Mouse (Mus musculus): ENCODE measurements around the gene Ccdc148. TPM values are rescaled to one million over a fixed set of nuclear protein-coding genes. Genes with fewer than 3 reads are reported as not detected.
A peak's percentile ranks its signal among the peaks of the same experiment; 100 is the strongest.

Ccdc148 gene
- total RNA-seq, 2 experiments from 2014 or later, result 12.6 to 13.8 TPM

DNA sequence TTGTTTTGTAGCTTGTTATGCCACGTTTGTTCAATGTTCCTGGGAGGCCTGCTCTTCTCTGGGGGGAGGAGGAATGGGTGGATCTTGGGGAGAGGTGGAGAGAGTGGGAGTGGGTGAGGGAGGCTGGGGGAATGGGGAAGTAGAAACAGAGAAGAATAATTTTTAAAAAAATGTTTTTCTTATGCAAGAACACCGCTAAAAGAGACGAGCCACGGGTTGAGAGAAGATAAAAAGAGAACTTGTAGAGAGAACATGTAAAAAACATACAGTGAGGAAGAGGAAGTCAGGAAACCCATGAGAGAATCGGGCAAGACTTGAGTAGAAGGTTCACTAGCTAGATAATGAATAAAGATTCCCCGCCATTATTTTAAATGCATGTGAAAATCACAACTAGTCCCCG is 182.4 kb downstream of the Ccdc148 start:
- intact Hi-C loops (cut with DNase I), result no loop called here
- DNase-seq (ENCODE audit: extremely low spot score in 1 of 2, low spot score in 2 of 2), result no peak

DNA sequence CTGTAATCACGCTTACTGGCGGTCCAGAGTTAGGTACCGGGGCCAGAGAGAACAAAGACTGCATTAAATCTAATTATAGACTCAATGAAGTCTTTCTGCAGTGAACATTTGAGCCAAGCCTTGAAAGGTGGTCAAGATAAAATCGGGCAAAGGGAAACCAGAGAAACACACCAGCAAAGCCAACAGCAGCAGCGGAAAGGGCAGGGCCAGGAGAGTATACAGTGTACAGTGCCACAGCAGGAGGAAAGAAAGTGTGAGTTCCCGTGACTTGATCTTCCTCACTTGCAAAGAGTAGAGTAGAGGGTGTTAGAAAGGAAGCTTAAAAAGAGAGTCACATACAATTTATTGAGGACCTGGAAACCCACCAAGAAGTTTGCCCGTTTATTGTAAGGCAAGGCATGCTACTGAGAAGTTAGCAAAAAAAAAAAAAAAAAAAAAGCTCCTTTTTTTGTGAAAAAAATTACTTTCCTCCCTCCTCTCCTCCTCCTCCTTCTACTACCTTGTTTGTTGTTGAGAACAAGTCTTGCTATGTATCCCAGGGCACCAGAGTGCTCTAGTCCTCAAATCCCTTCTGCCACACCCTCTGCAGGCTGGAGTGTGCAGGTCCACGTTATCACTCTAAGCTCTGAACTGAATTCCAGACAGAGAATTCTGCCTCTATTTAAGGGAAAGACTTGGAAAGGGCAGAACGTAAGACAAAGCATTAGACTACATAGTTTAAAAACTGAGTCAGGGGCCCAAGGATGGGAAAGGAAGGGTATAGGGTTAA is 188.8 kb downstream of the Ccdc148 start:
- intact Hi-C loops (cut with DNase I), result no loop called here
- DNase-seq (ENCODE audit: extremely low spot score in 1 of 2, low spot score in 2 of 2), result no peak

DNA sequence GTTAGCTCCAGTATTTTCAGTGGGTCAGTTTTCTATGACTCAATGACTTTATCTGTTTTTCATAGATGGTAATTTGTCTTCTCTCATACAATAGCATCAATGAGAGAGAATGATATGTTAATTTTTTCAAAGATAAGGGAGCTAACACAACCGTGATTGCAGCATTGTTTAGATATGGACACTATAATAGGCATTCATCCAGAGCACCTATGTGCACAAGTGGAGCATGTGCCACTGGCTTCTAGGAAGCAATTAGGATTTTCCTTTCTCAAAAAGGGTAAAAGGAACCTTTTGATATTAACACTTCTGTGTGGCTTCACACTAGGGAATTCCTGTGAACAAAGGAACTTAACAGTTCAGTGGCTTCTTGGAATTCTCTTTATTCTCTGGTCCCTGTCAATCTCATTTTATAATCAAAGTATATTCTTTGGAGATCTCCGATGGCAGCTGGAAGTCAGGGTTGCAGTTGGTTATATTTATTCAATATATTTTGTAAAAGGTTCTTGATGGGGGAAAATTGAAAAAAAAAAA is 203.6 kb downstream of the Ccdc148 start:
- intact Hi-C loops (cut with DNase I), result no loop called here
- DNase-seq (ENCODE audit: extremely low spot score in 1 of 2, low spot score in 2 of 2), result no peak

DNA sequence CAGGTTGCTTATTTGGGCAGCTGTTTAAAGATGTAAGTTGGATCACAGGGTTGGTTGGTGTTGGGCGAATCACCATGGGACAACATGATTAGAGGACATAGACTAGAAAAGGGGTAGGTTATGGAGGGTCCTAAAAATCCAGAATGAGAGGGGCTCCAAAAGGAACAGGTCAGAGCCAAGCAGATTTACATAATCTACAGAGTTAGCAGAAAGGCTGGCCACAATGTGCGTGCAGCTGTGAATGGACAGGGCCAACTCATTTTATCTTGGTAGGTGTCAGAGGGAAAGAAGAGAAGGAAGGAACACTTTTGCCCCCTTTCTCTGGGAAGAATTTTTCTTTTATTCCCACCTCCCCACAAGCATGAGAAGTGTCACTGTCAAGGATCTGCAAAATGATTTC is 204.1 kb downstream of the Ccdc148 start:
- intact Hi-C loops (cut with DNase I), result no loop called here

DNA sequence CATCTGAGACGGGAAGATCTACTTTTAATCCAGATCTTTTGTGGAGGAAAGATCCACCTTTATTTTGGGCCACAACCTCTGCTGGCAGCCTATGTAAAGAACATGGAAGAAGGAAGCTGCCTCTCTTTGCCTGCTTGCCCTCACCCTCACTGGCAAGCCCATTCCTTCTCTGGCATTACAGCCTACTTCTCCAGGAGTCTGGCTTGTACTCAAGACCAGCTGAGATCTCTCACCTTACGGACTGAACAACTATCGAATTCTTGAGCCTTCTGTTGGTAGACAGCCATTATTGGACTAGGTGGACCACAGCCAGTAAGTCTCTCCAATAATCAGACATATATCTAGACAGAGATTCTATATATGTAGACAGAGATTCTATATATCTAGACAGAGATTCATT is 208.4 kb downstream of the Ccdc148 start:
- intact Hi-C loops (cut with DNase I), result no loop called here
- DNase-seq (ENCODE audit: extremely low spot score in 1 of 2, low spot score in 2 of 2), result no peak

More for the DNA sequence above, 204.1 kb downstream of the Ccdc148 start:
- no peak for DNase-seq (ENCODE audit: extremely low spot score in 1 of 2, low spot score in 2 of 2)

DNA sequence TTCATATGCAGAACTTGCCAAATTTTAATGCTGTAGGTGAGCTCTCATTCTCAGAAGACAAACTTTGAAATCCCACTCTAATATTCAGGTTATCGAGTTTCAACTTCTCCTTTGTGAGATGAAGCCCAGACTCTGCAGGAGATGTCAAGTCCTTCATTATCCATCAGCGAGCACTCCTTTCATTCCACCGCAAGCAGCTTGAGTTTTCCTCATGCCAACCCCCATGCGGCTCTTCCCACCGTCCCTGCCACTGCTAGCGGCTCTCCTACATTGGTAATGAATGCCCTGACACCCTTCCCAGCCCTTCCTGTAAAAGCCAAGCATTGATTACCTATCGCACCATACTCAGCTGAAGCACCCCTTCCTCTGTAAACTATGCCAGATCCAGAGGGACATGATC is 211.7 kb downstream of the Ccdc148 start:
- intact Hi-C loops (cut with DNase I), result no loop called here
- no peak for DNase-seq (ENCODE audit: extremely low spot score in 1 of 2, low spot score in 2 of 2)

DNA sequence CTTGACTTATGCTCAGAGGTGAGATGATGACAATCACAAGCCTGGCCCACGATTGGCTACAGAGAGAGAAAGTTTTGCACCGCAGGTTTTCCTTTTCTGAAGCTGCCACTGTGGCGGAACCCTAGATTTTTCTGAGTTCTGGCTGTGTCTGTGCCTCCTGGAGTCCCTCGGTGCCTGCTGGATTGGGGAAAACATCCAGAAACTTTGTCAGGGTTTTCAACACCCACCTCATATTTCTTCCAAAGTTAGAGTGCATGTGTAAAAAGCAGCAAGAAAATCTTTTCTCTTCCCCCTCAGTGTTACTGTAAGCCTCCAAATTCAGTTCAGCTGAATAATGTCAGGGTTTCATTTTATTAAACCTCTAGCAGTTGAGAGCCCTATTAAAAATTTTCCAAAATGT is 219.1 kb downstream of the Ccdc148 start:
- intact Hi-C loops (cut with DNase I), result no loop called here
- DNase-seq (ENCODE audit: extremely low spot score in 1 of 2, low spot score in 2 of 2), result no peak

DNA sequence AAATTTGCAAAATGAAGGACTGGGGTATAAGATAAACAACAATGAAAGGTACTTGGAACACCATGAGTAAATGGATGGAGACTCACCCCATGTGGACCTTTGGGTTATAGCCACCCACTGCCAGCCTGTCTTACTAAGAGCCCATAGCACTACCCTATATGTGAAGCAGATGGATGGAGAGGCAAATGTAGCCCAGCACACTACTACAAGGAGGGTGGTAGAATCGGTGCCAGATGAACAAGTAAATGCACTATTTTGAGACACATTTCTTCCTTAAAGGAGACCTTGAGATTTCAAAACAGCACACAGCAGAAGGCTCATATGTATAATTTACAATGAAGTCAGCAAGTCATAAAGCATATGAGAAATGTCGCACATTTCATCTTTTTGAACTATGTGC is 234.9 kb downstream of the Ccdc148 start:
- DNase-seq (ENCODE audit: extremely low spot score in 1 of 2, low spot score in 2 of 2), result peak in 1 of 2 experiments; percentile 13
- intact Hi-C loops (cut with DNase I), result no loop called here

DNA sequence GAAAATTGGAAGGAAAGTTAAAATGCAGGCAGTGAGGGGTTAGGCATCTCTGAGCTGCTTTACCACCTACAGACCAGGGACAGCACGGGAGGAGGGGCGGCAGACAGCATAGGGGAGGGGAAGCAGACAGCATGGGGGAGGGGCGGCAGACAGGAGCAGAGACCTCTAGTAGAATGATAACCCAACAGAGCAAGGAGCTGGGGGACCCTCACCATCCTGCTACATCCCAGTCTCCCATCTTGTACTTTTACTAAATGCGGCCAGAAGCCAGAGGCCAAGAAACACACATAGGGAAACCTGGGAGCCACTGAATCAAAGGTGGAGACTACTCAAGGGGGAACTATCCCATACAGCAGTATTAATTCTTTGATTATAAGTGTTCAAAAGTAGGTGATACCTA is 242.1 kb downstream of the Ccdc148 start:
- DNase-seq (ENCODE audit: extremely low spot score in 1 of 2, low spot score in 2 of 2), result no peak
- intact Hi-C loops (cut with DNase I), result no loop called here

DNA sequence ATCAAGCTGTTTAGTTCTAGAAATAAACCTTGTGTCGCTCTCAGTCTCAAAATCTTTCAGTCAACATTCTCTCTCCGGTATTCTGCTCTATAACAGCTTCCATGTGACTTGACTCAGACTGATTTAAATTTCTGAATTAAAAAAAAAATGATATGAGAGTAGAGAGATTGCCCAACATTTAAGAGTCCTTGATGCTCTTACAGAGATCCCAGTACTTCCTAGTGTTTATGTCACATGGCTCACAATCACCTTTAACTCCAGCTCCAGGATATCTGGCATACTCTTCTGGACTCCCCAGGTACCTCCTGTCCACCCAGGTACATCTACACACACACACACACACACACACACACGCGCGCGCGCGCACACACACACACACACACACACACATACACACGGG is 248.1 kb downstream of the Ccdc148 start:
- DNase-seq (ENCODE audit: extremely low spot score in 1 of 2, low spot score in 2 of 2), result no peak
- intact Hi-C loops (cut with DNase I), result no loop called here

DNA sequence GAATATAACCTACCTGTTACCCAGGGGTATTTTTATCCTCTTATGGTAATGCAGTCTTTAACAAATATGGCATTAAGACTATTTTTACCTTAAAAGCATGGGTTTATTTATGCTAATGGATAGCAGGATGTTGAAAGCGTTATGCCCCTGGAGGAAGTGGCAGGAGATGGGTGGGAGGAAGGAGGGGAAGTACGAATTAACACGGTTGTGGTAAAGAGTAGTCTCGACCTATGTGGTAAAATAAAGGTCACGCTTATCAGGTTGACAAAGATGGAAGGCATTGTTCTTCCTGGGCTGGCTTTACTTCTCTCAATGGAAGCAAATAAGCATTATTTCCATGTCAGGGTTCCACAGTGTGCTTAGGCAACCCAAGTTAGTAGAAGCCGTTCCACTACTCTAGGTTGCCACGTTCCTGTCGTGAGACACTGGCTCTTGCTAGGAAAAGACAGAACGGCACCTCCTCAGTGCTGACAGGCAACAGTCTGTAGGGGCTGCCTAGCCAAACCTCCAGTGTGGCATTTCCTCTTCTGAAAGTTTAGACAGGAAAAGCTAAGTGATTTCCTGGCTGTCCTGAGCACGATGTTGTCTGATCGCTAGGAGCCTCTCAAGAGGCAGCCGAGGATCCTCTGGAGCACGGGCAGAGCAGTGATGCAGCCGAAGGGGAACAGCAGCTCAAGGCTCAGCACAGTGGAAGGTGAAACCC is 253.5 kb downstream of the Ccdc148 start:
- intact Hi-C loops (cut with DNase I), result no loop called here
- no peak for DNase-seq (ENCODE audit: extremely low spot score in 1 of 2, low spot score in 2 of 2)

DNA sequence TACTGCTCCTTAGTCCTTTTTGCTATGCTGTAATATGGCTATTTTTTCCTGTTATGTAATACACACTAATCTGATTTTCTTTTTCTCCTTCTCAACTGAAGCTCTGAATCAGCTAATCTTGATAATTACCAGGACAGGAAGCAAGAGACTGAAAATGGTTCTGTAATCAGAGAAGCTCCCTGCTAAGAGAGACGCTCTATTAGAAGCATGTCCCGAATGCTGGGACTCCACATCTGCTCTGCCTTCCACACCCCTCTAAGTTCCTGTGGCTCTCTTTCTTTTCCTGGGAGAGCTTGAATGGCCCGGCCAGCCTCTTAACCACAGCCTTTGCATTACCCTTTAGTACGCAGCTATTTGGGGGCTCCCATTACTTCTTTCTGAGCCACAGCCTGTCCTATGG is 255.4 kb downstream of the Ccdc148 start:
- DNase-seq (ENCODE audit: extremely low spot score in 1 of 2, low spot score in 2 of 2), result no peak

DNA sequence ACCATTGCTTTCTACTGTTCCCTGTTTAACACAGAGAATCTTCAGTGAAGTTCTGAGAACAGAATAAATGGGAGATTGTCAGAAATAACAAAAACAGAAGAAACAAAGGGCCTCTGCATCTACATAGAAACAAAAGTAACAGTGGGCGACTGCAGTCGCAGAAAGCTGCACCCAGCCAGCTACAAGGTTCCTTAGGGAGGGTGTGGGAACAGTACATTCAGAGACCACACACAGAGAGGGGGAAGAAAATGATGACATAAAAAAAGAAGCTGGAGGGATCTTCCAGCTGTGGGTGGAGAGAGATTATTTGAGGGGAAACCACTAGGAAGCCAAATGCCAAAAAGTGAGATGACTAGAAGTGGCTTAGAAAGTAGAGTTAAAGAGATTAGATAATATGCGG is 280.6 kb downstream of the Ccdc148 start:
- intact Hi-C loops (cut with DNase I), result no loop called here

More for the DNA sequence above, 255.4 kb downstream of the Ccdc148 start:
- intact Hi-C loops (cut with DNase I), result no loop called here

DNA sequence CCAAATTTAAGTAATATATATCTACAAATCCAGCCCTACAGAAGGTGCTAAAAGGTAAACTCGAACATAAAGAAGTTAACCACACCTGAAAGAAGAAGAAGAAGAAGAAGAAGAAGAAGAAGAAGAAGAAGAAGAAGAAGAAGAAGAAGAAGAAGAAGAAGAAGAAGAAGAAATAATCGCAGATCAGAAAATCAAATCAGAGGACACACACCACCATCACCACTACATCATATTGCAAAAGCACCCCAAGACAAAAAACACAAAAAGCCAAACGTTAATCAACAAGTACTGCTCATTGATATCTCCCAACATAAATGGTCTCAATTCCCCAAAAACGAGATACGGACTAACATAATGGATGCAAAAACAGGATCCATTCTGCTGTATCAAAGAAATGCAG is 301.3 kb downstream of the Ccdc148 start, which contains the start of gene Gm11099:
Gene Gm11099 (plus strand): TSS at position 301 of the 400 bp plus-strand sequence.
- intact Hi-C loops (cut with DNase I), result no loop called here
- DNase-seq (ENCODE audit: extremely low spot score in 1 of 2, low spot score in 2 of 2), result no peak

More for the DNA sequence above, 280.6 kb downstream of the Ccdc148 start:
- DNase-seq (ENCODE audit: extremely low spot score in 1 of 2, low spot score in 2 of 2), result no peak

DNA sequence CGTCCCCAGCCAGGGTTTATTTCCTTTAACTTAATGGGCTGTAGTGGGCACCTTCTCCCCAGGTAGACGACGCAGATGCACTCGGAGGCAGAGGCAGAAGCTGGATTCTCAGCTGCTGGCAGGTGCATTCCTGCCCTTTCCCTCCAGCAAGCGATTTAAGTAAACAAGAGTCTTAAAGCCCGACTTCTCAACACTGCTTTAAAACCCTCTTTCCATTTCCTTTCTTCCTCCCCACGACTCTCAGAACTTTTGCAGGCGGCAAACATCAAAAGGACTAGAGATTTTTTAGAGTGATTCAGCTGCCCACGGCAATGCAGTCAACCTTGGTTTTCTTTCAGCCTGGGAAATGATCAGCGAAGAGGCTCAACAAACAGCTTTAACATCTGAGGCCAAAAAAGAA is 316.0 kb downstream of the Ccdc148 start:
- intact Hi-C loops (cut with DNase I), result no loop called here
- no peak for DNase-seq (ENCODE audit: extremely low spot score in 1 of 2, low spot score in 2 of 2)

DNA sequence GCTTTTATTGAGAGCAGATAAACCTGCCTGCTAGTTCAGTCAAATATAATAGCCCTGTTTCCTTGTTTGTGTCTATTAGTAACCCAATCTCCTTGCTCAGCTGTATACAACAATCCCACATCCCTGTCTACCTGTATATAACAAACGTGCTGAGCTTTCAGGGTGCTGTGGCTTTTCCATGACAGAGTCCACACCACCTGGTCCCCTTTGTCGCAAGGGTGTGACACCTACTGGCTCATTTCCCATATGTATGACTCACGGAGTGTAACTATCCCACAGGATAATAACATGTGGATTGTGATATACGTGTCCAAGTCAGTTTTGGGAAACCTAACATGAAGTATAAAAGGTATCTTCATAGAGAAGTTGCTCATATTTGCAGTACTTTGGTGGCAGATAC is 318.0 kb downstream of the Ccdc148 start:
- no peak for DNase-seq (ENCODE audit: extremely low spot score in 1 of 2, low spot score in 2 of 2)
- intact Hi-C loops (cut with DNase I), result no loop called here

DNA sequence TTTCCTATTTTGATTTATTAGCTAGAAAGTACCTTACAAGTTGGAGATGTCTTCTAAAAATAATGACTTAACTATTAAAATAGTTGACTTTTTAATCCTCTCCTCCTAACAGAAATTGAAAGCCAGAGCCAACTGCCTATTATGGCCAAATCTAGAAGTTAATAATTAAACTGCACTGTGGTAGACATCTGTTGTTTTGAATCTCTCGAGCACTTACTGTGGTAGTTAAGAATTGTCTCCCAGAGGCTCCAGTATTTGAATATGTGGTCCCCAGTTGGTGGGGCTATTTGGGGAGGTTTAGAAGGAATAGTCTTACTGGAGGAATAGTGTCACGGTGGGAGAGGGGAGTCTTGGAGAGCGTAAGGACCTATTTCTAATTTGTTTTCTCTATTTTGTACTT is 319.5 kb downstream of the Ccdc148 start:
- intact Hi-C loops (cut with DNase I), result no loop called here
- no peak for DNase-seq (ENCODE audit: extremely low spot score in 1 of 2, low spot score in 2 of 2)

DNA sequence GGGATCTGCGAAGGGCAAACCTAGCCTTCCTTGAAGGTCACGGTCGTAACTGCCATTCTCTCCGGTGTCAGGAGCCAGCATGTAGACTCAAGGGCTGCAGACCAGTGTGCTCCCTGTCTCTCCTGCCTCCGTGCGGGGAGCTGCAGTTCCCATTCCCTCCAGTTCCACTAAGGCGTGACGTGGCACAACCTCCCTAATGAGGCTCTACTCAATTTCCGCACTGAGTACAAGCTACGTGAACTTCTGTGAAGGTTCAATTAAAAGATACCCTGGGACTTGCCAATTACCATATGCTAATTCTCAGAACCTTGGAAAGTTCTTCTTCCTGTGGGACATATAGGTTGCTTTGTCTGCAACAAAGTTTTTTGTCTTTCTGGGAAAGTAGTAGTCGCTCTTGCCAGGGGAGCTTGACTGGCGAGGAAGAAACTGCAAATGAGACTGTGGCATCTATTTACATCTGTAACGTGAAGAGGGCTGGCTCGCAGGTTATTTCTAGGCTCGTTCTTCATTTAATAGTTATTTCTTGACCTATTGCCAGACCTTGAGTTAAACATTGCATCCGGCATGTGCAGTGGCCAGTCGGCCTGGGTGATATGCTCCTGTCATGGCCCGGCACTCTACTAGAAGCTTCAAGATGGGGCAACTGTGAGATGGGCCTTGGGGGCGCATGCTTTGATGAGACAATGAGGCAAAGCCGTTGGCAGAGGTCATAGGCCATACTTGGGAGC is 328.1 kb downstream of the Ccdc148 start:
- no peak for DNase-seq (ENCODE audit: extremely low spot score in 1 of 2, low spot score in 2 of 2)
- intact Hi-C loops (cut with DNase I), result loop anchor here (10.0 kb wide), 2 partner anchors 412 to 602 kb away; no protein-coding TSS in a partner anchor

DNA sequence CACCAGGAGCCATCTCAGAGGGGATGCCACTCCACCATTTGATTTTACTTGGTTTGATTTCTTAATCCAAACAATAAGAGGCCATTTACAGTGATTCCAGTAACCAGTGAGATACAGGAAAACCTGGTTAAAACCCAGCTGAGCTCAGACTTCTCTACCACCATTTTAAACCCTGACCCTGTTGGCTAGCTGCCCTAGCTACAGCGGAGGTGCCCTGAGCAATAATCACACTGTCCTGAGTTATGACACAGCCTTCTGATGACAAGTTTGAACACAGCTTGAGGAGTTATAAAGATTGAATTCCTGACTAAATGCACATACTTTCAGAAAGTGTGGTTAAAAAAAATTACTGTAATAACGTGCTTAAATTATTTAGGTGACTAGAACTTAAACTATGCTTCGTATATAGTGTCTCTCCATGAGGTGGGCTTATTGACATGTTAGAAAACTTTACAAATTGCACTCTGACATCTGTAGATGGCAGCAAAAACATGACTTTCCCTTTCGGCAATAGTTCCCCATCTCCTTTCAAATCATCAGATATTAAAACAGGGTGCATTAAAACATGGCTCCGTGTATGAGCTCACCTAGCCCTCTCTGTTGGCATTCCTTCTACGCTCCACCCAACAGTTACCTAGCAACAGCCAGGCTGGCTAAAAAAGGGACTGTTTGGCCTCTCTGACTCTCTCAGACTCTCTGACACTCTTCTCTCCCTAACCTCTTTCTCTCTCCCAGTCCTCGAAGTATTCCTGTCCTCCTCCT is 330.3 kb downstream of the Ccdc148 start:
- intact Hi-C loops (cut with DNase I), result loop anchor here (10.0 kb wide), 2 partner anchors 415 to 605 kb away; no protein-coding TSS in a partner anchor
- DNase-seq (ENCODE audit: extremely low spot score in 1 of 2, low spot score in 2 of 2), result peak in 1 of 2 experiments; percentile 6

All from left cerebral cortex, postnatal 10 days (tissue).